16 mouse cellular contexts compared by ENCODE assay signal in the genomic region with DNA sequence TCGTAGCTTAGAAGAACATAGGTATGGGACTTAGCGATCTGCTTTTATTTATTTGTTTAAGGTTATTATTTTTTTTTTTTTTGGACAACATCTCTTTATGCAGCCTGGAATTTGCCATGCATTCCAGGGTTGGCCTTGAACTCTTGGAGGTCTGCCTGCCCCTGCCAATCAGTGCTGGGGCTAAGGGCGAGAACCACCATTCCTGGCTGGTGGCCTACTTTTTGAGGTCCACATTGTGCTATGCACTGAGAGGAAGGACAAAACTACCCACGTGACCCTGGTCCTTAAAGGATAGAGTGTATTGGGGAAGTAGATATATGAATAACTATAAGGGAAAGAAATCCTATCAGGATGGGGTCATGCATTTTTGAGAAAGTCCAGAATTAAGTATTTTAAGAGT. TPM values are rescaled to one million over a fixed set of nuclear protein-coding genes. Genes with fewer than 3 reads are reported as not detected.
"Had no signal": no experiment of that assay in that cellular context is flagged by ENCODE, and none has a peak within 500 bp of the region (broad histone marks: within the 10 kb centered on the region; RNA-seq: fewer than 3 reads in every experiment).

No protein-coding gene starts in this region.

- H3K4me1 ChIP-seq: megakaryocyte, embryonic 14.5 days; midbrain, embryonic 12.5 days; neural tube, embryonic 12.5 days; stomach, embryonic 15.5 days had no signal

- H3K4me3 ChIP-seq: megakaryocyte, embryonic 14.5 days; midbrain, embryonic 12.5 days; neural tube, embryonic 12.5 days; stomach, embryonic 15.5 days had no signal

- H3K9me3 ChIP-seq: midbrain, embryonic 12.5 days; neural tube, embryonic 12.5 days; stomach, embryonic 15.5 days had no signal

- H3K27me3 ChIP-seq: megakaryocyte, embryonic 14.5 days; midbrain, embryonic 12.5 days; neural tube, embryonic 12.5 days; stomach, embryonic 15.5 days had no signal

- H3K36me3 ChIP-seq: neural tube, embryonic 12.5 days had no signal

- DNase-seq: lung, adult 18-20 months; lung, embryonic 14.5 days; lung, postnatal 10 days; lung, postnatal 4 days; midbrain, embryonic 14.5 days; right cerebral cortex, postnatal 14 days; thymus, adult 2 months; thymus, postnatal 25 days; thymus, postnatal 4 days had no signal

- H3K9ac ChIP-seq: lung, embryonic 14.5 days; midbrain, embryonic 12.5 days; neural tube, embryonic 12.5 days; stomach, embryonic 15.5 days had no signal

- H3K4me2 ChIP-seq: lung, embryonic 14.5 days; midbrain, embryonic 12.5 days; neural tube, embryonic 12.5 days; stomach, embryonic 15.5 days had no signal

- H3K27ac ChIP-seq: midbrain, embryonic 12.5 days; neural tube, embryonic 12.5 days; stomach, embryonic 15.5 days; stomach, postnatal 0 days had no signal

RNA-seq across cellular contexts. Expression of gene Nr2f2, which starts 47.9 kb away (rescaled TPM):
- total RNA-seq: monocyte, adult 5-6 weeks; neutrophil, adult 5-6 weeks had no signal
